Mouse (Mus musculus) layer of hippocampus, adult 8-10 months (tissue): ENCODE measurements around the gene Arhgef11. TPM values are rescaled to one million over a fixed set of nuclear protein-coding genes. Genes with fewer than 3 reads are reported as not detected.

Experiments
- DNase-seq, 2 experiments: peaks; one replicate each; pipeline ENCODE4 v3.0.0; 2022; ENCODE audit warnings: low spot score in 2 of 2
- total RNA-seq, 4 experiments: library from RNA; stranded (reverse); gene quantifications; 2 replicates each; pipeline ENCODE4 v1.2.4; 2022

Arhgef11 gene
- total RNA-seq, 4 experiments from 2014 or later, result 55.1 to 68.0 (median 58.4) TPM

DNA sequence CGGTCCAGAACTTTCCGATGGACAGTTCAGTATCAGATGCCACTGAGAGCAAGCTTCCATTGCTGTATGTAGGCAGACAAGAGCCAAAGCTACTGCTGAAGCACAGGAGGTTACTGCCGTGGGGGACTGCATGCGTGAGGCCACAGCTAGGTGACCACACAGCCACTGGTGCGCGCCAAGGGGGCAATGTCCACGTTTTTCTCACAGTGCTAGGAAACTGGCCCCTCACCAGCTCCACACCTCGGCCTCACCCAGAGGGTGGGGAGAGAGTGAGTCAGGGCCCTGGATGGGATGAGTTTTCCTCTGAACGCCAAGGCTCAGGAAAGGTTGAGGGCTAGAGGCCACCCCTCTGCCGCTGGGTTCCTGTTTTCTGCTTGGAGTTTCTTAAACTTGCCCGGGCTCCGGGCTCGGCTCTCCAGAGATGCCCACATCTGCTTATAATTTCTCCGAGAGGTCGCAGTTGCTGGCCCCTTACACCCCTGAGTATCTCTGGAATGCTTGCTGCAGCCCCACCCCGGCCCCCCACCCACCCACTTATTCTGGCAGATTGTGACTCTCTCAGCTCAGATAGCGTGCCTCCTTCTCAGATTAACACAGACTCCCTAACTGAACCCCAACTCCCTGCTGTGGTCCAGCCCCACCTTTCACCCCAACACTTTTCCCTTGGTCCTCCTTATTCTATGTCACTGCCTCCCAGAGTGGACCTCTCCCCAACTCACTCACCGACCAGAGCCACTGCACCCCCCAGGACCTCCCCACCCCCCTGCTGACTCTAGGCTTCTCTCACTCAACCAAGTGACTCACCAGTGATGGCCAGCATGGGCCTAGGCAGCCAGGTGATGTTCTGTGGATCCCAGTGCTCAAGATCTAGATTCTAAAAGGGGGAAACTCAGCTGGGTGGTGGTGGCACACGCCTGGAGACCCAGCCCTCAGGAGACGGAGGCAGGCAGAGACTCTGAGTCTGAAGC is 144.3 kb downstream of the Arhgef11 start:
- DNase-seq, result no peak

DNA sequence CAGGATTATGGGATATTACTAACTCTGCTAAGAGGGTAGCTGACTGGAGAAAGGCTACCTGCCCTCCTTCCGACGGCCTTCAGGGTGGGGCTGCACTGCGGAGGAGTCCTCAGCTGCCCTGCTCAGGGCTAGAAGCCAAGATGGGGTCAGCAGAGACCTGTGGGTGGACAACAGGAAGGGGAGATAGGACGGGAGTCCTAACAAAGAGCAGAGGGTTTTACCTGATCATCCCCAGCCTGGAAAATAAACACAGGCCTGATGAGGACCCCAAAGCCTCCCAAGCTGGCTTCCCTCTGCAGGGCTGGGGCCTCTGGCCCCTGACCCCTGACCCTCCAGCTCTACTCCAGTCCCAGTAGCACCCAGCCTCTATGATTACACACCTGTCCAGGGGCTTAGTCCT is 145.8 kb downstream of the Arhgef11 start:
- DNase-seq, result no peak

GRCm38 (mm10) chr3:87763683-87764289 is 146.4 kb downstream of the Arhgef11 start:
- peak; percentile 78 to 81 for DNase-seq

DNA sequence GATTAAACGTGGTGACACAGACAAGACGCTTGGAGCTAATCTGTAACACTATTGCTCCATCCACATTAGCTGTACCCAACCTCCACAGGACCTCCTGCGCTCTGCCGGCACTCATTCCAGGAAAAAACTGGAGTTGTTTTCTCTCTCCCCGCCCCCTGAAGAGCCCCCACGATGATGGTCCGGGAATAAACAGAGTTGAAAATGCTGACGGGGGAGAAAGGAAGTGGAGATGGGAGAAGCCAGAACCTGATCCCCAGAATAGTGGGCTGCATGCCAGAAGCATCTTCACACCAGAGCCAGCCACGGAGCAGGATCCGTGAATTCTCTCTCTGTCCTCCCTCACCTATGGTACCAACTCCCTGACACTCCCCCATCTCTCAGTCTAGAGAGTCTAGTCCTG is 147.1 kb downstream of the Arhgef11 start:
- no peak for DNase-seq

GRCm38 (mm10) chr3:87765091-87765490 is 147.7 kb downstream of the Arhgef11 start:
- DNase-seq, result no peak

- DNase-seq, result no peak
Measured at GRCm38 (mm10) chr3:87765631-87766283, 148.4 kb downstream of the Arhgef11 start.

DNA sequence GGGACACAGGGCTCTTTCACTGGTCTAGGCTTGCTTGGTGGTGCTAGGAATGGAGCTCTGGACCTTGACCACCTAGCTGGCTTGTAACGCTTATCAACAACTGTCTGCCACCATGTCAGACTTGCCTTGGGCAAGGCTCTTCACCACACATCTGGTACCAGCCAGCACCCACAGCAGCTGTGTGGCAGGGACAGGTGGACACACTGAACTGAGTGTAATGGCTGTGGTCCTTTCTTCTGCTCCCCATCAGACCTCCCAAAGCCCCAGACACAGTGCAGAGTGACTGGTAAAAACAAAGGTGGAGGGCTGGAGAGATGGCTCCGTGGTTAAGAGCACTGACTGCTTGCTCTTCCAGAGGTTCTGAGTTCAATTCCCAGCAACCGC is 148.9 kb downstream of the Arhgef11 start:
- no peak for DNase-seq

DNA sequence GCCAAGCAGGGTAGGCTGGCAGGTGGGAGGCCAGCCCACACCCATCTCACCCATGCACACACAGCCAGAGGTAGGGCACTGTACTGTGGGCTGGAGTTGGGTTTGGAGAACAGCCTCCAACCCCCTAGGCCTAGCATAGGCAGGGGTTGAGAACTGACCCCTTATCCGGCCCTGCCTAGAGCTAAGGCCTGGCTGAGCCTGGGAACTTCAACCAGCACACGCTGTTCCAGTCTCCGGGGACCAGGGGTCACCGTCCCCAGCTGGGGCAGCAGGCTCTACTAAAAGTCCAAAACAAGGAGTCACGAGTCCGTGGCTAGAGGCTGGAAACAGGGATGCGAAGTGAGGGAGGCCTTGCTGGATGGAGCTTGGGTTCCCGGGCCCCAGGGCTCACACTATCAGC is 150.4 kb downstream of the Arhgef11 start:
- no peak for DNase-seq

GRCm38 (mm10) chr3:87768431-87768830 is 151.1 kb downstream of the Arhgef11 start:
- no peak for DNase-seq

DNA sequence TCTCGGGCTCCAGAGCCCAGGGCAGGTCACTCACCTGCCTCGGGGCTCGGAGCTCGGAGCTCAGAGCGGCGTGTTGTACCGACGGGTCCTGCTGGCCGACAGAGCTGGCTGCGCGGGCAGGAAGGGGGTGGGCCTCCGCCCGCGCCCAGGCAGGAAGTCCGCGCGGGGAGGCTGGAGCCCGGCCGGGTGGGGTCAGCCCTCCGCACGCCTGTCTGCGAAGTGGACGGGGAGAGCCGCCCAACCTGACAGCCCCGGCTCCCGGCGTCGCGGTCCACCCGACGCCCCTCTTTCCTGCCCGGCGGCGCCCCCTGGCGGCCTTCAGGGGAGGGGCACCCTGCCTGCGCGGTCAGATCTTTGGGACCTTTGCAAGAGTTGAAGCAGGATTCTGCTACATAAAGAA is 151.5 kb downstream of the Arhgef11 start:
- peak in 1 of 2 experiments; percentile 26 for DNase-seq

GRCm38 (mm10) chr3:87769506-87769905 is 152.1 kb downstream of the Arhgef11 start:
- no peak for DNase-seq

- DNase-seq, result peak in 1 of 2 experiments; percentile 46
Measured at GRCm38 (mm10) chr3:87770280-87770679, 152.9 kb downstream of the Arhgef11 start.

DNA sequence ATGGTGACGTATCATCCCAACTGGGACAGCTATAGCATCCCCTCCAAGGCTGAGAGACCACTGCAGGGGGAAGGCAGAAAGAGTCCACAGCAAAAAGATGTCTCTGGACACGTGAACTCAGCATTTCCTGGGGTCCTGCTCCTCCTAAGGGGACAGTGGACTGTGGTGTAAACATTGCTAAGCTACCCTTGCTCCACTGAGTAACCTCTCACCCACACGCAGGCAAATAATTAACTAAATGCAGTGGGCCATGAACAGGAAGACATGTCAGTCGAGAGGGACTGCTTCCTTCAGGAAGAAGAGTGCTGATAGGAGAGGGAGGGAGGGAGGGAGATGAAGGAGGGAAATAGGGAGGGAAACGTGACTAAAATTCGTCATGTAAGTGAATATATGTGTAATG is 153.7 kb downstream of the Arhgef11 start:
- no peak for DNase-seq

- DNase-seq, result no peak
Measured at GRCm38 (mm10) chr3:87778283-87778682, 160.9 kb downstream of the Arhgef11 start.

GRCm38 (mm10) chr3:87779086-87779485 is 161.7 kb downstream of the Arhgef11 start:
- no peak for DNase-seq

- no peak for DNase-seq
Measured at GRCm38 (mm10) chr3:87783282-87784023, 166.1 kb downstream of the Arhgef11 start.

DNA sequence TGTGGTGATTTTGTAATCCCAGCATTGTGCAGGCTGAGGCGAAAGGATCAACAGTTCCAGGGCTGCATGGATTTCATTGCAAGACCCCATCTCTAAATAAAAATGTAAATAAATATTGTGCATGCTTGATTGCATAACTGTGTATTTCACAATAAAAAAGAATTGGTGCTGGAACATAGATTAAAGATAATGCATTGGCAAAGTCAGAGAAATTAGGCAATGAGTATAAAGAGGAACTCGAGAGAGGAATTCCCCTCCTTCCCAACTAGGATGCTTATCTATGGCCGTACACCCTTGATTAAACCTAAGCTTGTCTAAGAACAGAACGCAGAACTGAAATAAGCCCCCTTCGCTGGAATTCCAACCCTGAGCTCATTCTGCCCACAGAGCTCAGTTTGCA is 167.8 kb downstream of the Arhgef11 start:
- no peak for DNase-seq

DNA sequence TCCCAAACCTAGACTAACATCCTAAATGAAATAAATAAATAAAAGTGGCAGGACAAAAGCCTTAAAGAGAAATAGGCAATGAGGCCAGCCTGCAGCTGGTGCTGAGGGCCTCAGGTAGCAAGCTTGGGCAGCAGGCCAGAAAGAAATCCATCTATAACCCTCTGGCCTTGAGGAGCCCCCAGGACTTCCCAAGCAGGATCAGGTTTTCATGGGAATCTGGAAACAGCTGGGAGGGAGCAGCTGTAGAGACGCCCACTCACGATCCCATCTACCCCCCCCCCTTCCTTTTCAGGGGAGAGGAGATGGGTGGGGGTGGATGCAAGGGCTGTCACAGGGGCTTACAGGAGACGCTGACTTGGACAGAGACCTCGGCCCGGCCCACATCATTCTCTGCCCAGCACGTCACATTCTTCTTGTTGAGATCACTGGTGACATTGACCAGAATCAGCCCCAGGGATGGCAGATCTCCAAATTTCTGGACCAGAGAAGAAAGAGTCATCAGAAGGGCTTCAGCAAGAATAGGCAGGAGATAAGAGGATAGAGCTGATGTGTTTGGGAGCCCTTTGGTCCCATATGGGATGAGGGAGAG is 168.4 kb downstream of the Arhgef11 start:
- no peak for DNase-seq
